Mouse (Mus musculus) adrenal gland, adult 18-20 months (tissue): ENCODE results near the gene Krt20. TPM values are rescaled to one million over a fixed set of nuclear protein-coding genes. Genes with fewer than 3 reads are reported as not detected.

Source experiments
- DNase-seq, 2 experiments: peaks; one replicate each; pipeline ENCODE4 v3.0.0; 2021 to 2022; ENCODE audit warnings: low spot score in 2 of 2
- total RNA-seq, 2 experiments: library from RNA; stranded (reverse); gene quantifications; 1 replicate in 1 of 2; 2 replicates in 1 of 2; pipeline ENCODE4 v1.2.3; 2021

Krt20 gene
- total RNA-seq, 2 experiments from 2014 or later, result 0.16 TPM; not detected in 1

DNA sequence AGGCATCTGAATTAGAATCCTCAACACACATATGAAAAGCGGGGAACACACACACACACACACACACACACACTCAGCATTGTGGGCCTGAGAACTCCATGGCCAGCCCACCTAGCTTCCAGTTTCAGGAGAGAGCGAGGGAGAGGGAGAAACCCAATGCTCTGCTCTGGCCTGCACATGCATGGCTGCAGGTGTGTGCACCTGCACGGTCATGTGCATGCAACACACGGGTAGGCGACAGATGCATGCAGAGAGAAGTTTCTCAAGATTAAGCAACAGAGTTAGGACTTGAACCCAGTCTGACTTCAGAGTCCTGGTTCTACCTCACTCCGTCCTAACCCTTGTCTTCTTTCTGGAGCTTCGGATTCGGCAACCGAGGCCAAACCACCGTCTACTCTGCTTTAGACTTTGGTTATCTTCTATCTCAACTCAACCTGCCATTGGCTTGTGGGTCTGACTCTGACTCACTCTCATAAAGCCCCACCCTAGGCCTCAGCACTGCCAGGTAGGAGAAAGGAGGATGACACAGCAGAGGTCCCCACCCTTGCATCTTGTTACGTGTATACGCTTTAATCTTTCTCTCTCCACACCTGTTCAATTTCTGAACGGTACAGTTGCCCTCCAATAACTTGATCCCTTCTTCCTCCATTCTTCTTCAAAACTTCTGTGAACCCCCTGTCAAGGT is 23.3 kb downstream of the Krt20 start:
- DNase-seq, result no peak

DNA sequence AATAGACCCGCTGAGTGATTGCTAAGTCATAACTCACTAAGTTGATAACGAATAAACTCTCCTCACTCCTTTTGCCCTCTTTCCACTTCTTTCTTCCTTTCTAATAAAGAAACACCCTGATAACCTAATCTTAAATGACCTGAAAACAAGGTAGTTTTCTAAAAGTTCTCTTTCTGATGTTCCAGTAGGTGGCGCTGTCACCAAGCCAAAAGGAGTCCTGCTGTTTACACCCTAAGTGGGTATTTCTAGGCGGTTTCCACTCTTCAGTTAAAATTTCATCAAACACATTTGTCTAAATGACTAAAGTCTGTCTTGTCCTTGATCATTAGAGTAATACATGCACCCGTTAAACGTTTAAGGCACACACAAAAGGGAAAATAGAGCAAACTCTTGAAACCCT is 24.7 kb downstream of the Krt20 start:
- peak in 1 of 2 experiments; percentile 22 for DNase-seq

DNA sequence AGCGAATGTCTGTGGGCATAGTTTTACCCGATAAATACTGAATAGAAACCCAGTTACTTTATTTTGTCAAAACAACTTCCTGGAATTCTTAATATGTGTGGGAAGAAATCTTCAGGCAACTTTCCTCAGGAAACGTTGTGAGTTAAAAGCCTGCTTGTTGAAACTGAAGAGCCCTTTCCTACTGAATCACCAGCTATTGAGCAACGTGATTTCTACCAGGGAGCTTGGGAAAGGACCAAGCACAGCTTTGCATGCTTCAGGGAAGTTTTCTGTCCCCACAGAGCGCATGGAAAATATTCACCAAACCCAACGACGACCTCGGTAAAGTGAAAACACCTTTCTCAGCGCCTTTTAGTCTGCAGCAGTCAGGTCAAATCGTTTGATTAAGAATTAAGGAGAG is 31.8 kb downstream of the Krt20 start:
- no peak for DNase-seq

DNA sequence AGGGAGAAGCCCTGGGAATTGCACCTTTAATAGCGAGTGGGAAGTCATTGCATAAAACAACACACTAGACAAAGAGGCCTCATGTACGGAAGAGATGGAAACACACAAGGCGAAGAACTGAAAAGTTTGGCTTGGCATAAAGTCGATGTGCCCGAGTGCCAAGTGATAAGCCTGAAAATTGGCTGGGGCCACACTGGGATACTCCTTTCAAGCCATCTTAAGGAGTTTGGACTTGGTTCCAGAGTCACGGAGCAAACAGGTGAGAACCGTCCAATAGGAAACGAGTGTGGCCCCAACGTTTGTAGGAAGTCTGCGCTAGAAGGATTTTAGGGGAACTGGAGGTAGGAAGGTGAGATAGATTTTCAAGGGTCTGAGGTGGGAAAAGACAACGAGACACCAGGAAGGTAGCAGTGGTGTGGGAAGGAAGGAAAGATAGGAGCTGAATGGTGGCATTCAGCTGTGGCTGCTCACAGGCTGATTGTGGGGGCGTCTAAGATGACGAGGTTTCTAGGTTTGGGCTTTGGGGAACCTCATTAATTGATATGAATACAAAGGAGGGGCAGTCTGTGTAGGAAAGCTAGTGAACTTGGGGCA is 37.9 kb downstream of the Krt20 start:
- DNase-seq, result no peak

DNA sequence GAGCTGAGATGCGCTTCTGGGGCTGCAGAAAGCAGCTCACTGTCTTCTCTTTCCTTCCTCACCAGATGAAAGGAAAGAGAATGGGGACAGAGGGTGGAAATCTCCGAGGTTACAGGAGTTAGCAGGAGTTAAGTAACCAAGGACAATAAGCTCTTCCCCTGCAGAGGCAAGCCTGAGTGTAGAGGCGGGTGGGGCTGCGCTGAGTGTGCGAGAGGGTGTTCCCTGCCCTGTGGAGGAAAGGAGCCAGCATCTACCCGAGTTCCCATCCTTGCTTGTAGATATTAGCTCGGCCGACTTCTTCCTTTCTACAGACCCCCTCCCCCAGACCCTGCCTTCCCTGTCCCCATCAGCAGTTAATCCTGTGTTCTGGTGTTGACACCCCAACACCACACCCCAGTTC is 39.1 kb downstream of the Krt20 start:
- no peak for DNase-seq

DNA sequence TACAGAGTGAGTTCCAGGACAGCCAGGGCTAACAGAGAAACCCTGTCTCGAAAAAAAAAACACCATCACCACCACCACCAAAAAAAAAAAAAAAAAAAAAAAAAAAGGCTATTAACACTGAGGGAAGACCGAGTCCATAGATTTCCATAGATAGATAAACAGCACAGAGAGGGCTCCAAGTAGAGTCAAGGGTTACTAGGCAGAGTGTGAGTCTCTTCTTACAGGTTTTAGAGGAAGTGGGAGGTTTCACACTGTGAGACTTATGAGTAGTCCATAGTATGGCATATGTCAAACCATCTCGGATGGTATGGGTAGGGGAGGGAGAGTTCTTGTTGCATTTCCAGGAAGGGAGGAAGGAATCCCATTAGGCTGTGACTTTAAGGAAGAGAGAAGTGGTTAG is 39.9 kb downstream of the Krt20 start:
- DNase-seq, result no peak

DNA sequence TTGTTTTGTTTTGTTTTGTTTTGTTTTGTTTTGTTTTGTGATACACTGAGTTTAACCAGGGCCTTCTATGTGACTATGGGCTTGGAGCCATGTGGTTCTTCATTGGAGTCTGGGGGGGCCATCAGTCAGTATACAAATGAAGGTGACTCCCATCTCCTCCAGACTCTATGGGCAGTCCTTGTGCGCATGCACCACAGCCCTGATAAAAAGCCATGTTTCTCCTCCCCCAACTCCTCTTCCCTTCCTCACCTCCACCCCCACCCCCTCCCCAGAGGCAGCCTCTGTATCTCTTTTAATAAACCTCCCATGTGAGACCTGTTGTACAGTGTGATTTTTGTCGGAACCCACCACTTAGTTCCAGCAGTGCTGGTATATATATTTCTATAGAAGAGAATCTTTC is 41.3 kb downstream of the Krt20 start:
- no peak for DNase-seq

DNA sequence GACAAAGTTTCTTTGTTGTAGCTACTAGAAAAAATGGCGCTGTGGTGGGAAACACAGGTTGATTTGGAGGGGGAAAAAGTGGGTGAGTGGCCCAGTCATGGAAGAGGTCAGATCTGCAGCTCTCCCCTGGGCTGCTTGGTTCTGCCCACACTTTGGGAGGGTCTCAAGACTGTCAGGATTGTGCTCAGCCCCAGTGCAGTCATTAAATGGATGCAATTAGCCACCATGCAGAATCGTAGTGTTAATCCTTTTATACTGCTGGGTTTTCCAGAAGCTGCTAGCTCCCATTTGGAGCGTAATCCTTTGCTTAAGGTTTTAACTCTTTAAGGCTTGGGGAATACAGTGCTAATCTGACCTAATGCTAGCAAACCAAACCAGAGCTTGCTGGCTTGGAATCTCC is 41.9 kb downstream of the Krt20 start:
- DNase-seq, result no peak

DNA sequence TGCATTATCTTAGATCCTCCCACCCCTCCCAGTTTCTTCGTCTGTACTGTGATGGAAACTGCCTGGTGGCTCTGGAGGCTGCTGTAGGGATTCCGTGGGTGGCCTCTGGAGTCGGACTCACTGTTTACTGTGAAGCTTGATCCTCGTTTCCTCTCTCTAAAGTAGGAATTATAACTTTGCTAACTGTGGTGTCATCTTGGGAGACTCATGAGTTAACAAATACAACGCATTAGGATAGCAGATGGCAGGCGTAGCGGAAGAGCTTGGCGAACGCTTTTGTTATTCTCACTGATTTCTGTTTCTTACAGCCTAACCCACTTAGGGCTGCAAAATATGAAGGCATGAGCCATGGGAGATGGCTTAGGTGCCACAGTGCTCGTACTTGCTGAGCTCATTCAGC is 45.5 kb downstream of the Krt20 start:
- no peak for DNase-seq

DNA sequence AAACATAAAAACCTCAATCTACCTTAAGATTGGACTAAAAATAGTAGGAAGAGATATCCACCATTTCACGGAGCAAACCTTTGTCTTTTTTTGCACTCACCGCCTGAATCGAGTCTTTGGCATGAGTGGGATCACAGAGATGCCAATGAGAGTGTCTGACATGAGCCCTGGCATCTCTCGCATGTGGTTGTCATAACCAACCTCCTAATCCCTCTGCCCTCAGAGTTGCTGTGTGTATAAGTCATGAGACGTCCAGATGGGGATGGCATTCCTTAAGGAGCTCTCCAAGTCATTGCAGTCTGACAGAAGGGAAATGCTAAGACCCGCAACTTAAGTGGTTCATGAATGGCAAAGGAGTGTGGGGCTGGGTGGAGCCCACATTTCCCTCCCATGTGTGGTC is 46.6 kb downstream of the Krt20 start:
- no peak for DNase-seq

DNA sequence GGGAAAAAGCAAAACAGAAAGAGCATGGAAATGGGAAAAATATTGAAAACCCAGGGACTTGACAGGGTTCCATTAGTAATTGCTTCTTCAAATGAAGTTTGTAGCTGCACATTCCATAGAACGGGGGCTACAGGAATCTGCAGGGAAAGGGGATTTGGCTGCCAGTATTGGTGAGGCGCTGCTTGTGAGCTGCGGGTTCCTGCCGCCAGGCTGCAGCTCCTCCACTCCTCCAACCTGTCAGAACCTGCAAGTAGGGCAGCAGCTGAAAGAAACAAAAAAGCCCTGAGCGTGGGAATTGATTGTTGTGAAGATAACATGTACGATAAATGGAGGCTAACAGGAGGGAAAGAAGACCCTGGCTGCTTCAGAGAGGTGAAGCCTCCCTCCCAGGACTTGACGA is 47.1 kb downstream of the Krt20 start:
- no peak for DNase-seq

DNA sequence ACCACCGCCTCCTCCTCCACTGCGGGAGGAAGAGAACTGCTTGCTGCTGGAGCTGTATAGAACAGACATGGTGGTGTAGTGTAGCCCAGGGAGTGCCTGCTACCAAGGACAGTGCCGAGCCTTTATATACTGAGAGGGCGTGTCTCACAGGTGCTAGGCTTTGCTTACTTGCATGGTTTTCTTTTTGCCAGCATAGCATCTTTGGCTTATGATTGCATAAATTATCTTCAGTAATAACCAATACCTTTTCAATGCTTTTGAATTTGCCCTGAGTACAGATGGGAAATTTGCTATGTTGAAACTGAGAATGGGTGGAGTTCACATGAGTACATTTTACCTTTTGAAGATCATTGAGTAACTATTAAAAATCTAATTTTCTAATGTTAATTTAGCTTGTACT is 48.7 kb downstream of the Krt20 start, which contains the start of gene Krt10:
Krt10 (minus strand) TSS at position 101 of the 400 bp plus-strand sequence.
- no peak for DNase-seq

DNA sequence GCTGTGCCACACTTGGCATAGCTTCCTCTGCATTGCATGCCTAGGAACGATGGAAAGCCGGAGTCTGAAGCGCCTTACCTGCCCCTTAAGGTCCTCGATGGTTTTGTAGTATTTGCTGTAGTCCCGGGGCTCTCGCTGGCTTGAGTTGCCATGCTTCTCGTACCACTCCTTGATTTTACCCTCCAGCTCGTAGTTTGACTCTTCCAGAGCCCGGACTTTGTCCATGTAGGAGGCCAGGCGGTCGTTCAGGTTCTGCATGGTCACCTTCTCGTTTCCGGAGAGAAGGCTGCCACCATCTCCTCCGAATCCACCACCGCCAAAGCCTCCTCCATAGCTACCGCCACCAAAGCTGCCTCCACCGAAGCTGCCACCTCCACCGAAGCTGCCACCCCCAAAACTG is 49.3 kb downstream of the Krt20 start:
- no peak for DNase-seq

DNA sequence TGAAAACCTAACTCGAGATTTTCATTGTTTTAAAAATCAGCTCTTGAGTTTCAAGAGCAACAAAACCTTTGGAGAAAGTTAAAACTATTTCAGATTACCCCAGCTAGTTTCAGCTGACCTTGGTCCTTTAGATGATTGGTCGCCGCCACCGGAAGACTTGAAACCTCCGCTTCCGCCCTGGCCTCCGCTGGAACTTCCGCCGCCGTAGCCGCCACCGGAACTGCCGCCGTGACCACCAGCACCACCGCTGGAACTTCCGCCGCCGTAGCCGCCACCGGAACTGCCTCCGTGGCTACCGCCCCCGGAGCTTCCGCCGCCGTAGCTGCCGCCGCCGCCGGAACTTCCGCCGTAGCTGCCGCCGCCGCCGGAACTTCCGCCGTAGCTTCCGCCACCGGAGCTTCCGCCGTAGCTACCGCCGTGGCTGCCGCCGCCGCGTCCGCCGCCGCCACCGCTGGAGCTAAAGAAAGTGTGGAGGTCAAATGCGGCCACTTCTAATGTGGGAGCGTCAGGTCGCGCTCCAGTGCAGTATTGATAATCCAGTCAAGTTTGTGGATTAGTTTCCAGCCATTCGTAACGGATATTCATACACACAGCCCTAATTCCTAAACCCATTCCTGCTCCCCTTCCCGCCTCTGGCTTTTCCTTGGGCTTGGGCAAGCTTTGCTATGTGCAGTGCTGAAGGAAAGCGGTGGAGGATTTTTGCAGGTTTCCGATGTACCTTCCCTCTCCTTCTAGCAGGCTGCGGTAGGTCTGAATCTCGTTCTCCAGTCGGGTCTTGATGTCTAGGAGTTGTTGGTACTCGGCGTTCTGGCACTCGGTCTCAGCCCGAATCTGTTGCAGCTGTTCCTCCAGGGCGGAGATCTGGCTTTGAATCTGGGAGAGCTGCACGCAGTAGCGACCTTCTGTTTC is 51.9 kb downstream of the Krt20 start:
- peak; percentile 87 for DNase-seq

DNA sequence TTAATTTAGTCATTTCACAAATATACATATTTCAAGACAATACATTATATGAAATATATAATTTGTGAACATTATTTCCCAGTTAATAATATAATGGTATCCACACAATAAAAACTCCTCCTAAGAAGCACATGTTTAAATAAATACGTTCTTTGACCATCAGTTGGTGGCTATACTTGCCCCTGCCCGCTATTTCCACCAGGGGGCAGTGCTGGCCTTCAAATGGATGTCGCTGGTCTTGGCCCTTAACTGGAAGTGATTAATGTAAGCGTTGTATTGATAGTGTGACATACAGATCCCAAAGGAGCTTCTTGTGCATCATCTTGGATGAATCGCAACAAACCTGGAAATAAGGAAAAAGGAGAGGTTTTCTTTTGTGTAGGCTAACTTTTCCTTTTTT is 58.4 kb downstream of the Krt20 start:
- peak; percentile 74 to 78 for DNase-seq

Other genes with a start within 250 kb of the Krt20 start
- 10 to 100 TPM; 40.5 to 57.3 TPM for gene Smarce1, start 207.1 kb downstream of the Krt20 start, total RNA-seq
- gene Krt222, start 194.1 kb downstream of the Krt20 start, total RNA-seq, result 1 to 10 TPM; 1.3 to 1.7 TPM
- not detected for gene Krt24, start 152.9 kb downstream of the Krt20 start, total RNA-seq
- not detected for gene Krt25, start 115.2 kb downstream of the Krt20 start, total RNA-seq
- not detected for gene Krt26, start 100.2 kb downstream of the Krt20 start, total RNA-seq
- gene Krt27, start 87.0 kb downstream of the Krt20 start, total RNA-seq, result not detected
- not detected for gene Krt28, start 63.2 kb downstream of the Krt20 start, total RNA-seq
- gene Krt10, start 48.8 kb downstream of the Krt20 start, total RNA-seq, result 1 to 10 TPM; 3.4 to 5.9 TPM
- not detected for gene Krt12, start 15.9 kb downstream of the Krt20 start, total RNA-seq
- not detected for gene Krt23, start 55.0 kb upstream of the Krt20 start, total RNA-seq
- not detected for gene Krt39, start 83.2 kb upstream of the Krt20 start, total RNA-seq
- not detected for gene Krt40, start 105.0 kb upstream of the Krt20 start, total RNA-seq
- gene Krtap3-3, start 112.7 kb upstream of the Krt20 start, total RNA-seq, result not detected
- gene Krtap3-2, start 118.7 kb upstream of the Krt20 start, total RNA-seq, result not detected
- gene Gm11939, start 121.3 kb upstream of the Krt20 start, total RNA-seq, result not detected
- not detected for gene Krtap3-1, start 128.5 kb upstream of the Krt20 start, total RNA-seq
- not detected for gene Krtap1-5, start 142.9 kb upstream of the Krt20 start, total RNA-seq
- gene Krtap1-4, start 145.5 kb upstream of the Krt20 start, total RNA-seq, result not detected
- gene Krtap1-3, start 153.2 kb upstream of the Krt20 start, total RNA-seq, result not detected
- gene Krtap9-3, start 160.0 kb upstream of the Krt20 start, total RNA-seq, result not detected
- gene Gm11938, start 165.2 kb upstream of the Krt20 start, total RNA-seq, result not detected
- not detected for gene Gm11937, start 172.0 kb upstream of the Krt20 start, total RNA-seq
- not detected for gene Krtap2-4, start 176.7 kb upstream of the Krt20 start, total RNA-seq
- not detected for gene Gm11562, start 182.3 kb upstream of the Krt20 start, total RNA-seq
- not detected for gene Krtap4-1, start 190.1 kb upstream of the Krt20 start, total RNA-seq
- not detected for gene Krtap4-2, start 196.9 kb upstream of the Krt20 start, total RNA-seq
- not detected for gene Krtap4-7, start 205.9 kb upstream of the Krt20 start, total RNA-seq
- gene Gm11555, start 212.1 kb upstream of the Krt20 start, total RNA-seq, result not detected
- not detected for gene Gm11563, start 220.8 kb upstream of the Krt20 start, total RNA-seq
- gene Krtap4-6, start 227.8 kb upstream of the Krt20 start, total RNA-seq, result not detected